Mouse (Mus musculus) activated CD4-positive, CD25-positive, alpha-beta regulatory T cell, adult 4 months (primary cell): ENCODE measurements at regions not wholly inside any gene's neighbourhood (a gene's known extent, or its start where the extent isn't known, plus 50 kb on each side); places are given as distances from the start of the nearest gene placed in this dataset.

Experiments
- ATAC-seq: one replicate; pipeline ENCODE4 v1.8.0; 2017

GRCm38 (mm10) chr4:64874521-64874920 is 249.5 kb upstream of the Pappa start:
- no peak for ATAC-seq

GRCm38 (mm10) chr4:64876924-64877323 is 247.1 kb upstream of the Pappa start:
- no peak for ATAC-seq

GRCm38 (mm10) chr4:64897935-64898334 is 226.0 kb upstream of the Pappa start:
- no peak for ATAC-seq

GRCm38 (mm10) chr4:64901091-64901845 is 222.7 kb upstream of the Pappa start:
- no peak for ATAC-seq

- ATAC-seq = no peak
These were observed 200.2 kb upstream of the Pappa start for GRCm38 (mm10) chr4:64923751-64924150.

GRCm38 (mm10) chr4:64928553-64928952 is 195.4 kb upstream of the Pappa start:
- ATAC-seq = no peak

- ATAC-seq = no peak
These were observed 178.4 kb upstream of the Pappa start for GRCm38 (mm10) chr4:64945547-64945946.

- ATAC-seq = no peak
These were observed 171.3 kb upstream of the Pappa start for GRCm38 (mm10) chr4:64952651-64953050.

- no peak for ATAC-seq
These were observed 165.1 kb upstream of the Pappa start for GRCm38 (mm10) chr4:64958843-64959242.

- no peak for ATAC-seq
These were observed 162.2 kb upstream of the Pappa start for GRCm38 (mm10) chr4:64961796-64962195.
